Mouse (Mus musculus): ENCODE data around the gene Vmn1r87.
"Not testable (repeated sequence)": the region's sequence is repeated elsewhere in the genome, so short reads cannot be mapped to it uniquely, and the experiment has no call there.

Gene Vmn1r87

DNA sequence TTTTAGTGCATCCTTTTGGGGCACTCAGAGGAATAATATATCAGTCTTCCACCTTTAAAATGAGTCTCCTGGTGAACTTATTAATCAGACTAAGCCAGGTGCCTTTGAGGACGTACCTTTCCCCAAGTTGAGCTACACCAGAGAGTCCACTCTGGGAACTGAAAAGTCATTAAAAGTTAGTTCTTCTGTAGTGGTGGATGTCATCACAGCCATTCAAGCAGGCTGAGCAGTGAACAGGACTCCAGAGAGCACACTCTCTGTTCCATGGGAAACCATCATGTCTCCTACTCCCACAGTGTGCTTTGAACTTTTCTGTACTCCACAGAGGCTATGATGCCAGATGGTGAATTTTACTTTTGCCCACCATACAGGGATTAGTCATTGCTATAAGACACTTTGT lies at the start of gene Vmn1r87:
TSS of gene Vmn1r87 (minus strand) at position 101 of the 400 bp plus-strand sequence.
- in situ Hi-C loops (cut with MboI; ENCODE audit: unreplicated experiment in 2 of 2): no loop called here

DNA sequence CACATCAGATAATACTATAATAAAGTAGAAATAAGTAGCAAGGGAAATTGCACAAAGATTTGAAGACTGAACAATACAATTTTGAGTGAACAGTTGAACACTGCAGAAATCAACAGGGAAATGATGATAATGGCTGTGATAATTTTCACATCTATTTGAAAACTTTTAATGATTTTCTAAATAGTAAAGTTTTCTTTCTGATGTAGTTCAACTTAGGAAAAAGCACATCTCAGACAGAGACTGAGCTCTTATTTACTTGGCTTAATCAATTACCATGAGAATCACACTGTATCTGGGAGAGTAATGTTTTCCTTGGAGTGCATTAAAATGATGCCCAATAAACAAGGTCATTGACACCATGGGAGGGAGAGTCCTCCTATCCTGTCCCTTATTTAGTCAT lies 19.3 kb upstream of the Vmn1r87 start, which contains the start of gene Vmn1r88:
TSS of gene Vmn1r88 (plus strand) at position 301 of the 400 bp plus-strand sequence.
- in situ Hi-C loops (cut with MboI; ENCODE audit: unreplicated experiment in 2 of 2): no loop called here

GRCm38 (mm10) chr7:13137340-13137739 lies 2.6 kb downstream of the Vmn1r87 start:
- in situ Hi-C loops (cut with MboI; ENCODE audit: unreplicated experiment in 2 of 2): no loop called here

- in situ Hi-C loops (cut with MboI; ENCODE audit: unreplicated experiment in 2 of 2): no loop called here
These were observed 8.1 kb downstream of the Vmn1r87 start for GRCm38 (mm10) chr7:13131856-13132255.

- in situ Hi-C loops (cut with MboI; ENCODE audit: unreplicated experiment in 2 of 2): not testable (repeated sequence)
These were observed 16.3 kb downstream of the Vmn1r87 start for GRCm38 (mm10) chr7:13123554-13124153.

DNA sequence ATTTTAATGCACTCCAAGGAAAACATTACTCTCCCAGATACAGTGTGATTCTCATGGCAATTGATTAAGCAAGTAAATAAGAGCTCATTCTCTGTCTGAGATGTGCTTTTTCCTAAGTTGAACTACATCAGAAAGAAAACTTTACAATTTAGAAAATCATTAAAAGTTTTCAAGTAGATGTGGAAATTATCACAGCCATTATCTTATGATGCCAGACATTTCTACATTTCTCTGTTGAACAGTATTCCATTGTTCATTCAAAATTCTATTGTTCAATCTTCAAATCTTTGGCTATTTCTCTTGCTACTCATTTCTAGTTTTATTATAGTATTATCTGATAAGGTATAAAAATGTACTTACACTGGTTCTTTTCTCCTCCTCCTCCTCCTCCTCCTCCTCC lies 20.1 kb downstream of the Vmn1r87 start, which contains the start of gene Vmn1r86:
TSS of gene Vmn1r86 (minus strand) at position 101 of the 400 bp plus-strand sequence.
- in situ Hi-C loops (cut with MboI; ENCODE audit: unreplicated experiment in 2 of 2): no loop called here

- in situ Hi-C loops (cut with MboI; ENCODE audit: unreplicated experiment in 2 of 2): no loop called here
These were observed 44.9 kb downstream of the Vmn1r87 start, which contains the start of gene Vmn1r85 for GRCm38 (mm10) chr7:13095073-13095472. TSS of gene Vmn1r85 (minus strand) at chr7:13095173.
